Mouse (Mus musculus) erythroblast, embryonic 14.5 days (primary cell): ENCODE measurements around the gene Apbb1ip. TPM values are rescaled to one million over a fixed set of nuclear protein-coding genes. Genes with fewer than 3 reads are reported as not detected.
"Not testable (repeated sequence)": the region's sequence is repeated elsewhere in the genome, so short reads cannot be mapped to it uniquely, and the experiment has no call there.

ENCODE experiments used
- H3K27me3 ChIP-seq: 2 replicates; pipeline ENCODE4 v1.6.1; 2012; ENCODE audit warnings: inconsistent platforms; ENCODE audit not compliant: control insufficient read depth
- H3K36me3 ChIP-seq: 2 replicates; pipeline ENCODE4 v1.6.1; 2012; ENCODE audit warnings: mild to moderate bottlenecking, inconsistent platforms; ENCODE audit not compliant: control insufficient read depth
- H3K4me1 ChIP-seq: 2 replicates; pipeline ENCODE4 v1.6.1; 2012; ENCODE audit warnings: inconsistent platforms; ENCODE audit not compliant: control insufficient read depth
- H3K4me3 ChIP-seq: replicated peaks from 2 replicates; pipeline ENCODE3; 2012; ENCODE audit warnings: moderate library complexity, mild to moderate bottlenecking, inconsistent platforms
- H3K9me3 ChIP-seq: 2 replicates; pipeline ENCODE4 v1.6.1; 2012; ENCODE audit warnings: low read length, inconsistent platforms, mixed read lengths; ENCODE audit not compliant: control insufficient read depth
- GATA1 ChIP-seq: IDR thresholded peaks from 2 replicates; pipeline ENCODE4 v1.6.1; 2012; ENCODE audit warnings: low read length, inconsistent platforms, mixed read lengths
- TAL1 ChIP-seq: IDR thresholded peaks from 3 replicates; pipeline ENCODE4 v1.6.1; 2012; ENCODE audit warnings: low read length, inconsistent platforms, mixed read lengths
- polyA plus RNA-seq: library from polyadenylated mRNA; stranded (reverse); fragments of >175 nt; gene quantifications from 2 replicates; pipeline ENCODE4 v1.2.3, GENCODE M21; 2012

Apbb1ip gene
- polyA plus RNA-seq, 1 experiment: 1.5 TPM

- peaks cover 29% of the 10 kb centered on the region for H3K36me3 ChIP-seq
Observed at GRCm38 (mm10) chr2:22845514-22845913, 71.6 kb downstream of the Apbb1ip start.

GRCm38 (mm10) chr2:22851900-22852299, 78.0 kb downstream of the Apbb1ip start:
- H3K36me3 ChIP-seq: peaks cover 24% of the 10 kb centered on the region
- H3K9me3 ChIP-seq: no peaks in the 10 kb centered on the region
- no peak for TF ChIP-seq GATA1
- no peak for TF ChIP-seq TAL1
- H3K27me3 ChIP-seq: no peaks in the 10 kb centered on the region
- no peaks in the 10 kb centered on the region for H3K4me1 ChIP-seq
- H3K4me3 ChIP-seq: no peak overlapping the region

More at GRCm38 (mm10) chr2:22845514-22845913, 71.6 kb downstream of the Apbb1ip start:
- H3K27me3 ChIP-seq: no peaks in the 10 kb centered on the region
- no peaks in the 10 kb centered on the region for H3K4me1 ChIP-seq
- no peak overlapping the region for H3K4me3 ChIP-seq
- no peaks in the 10 kb centered on the region for H3K9me3 ChIP-seq
- no peak for TF ChIP-seq GATA1
- TF ChIP-seq TAL1: no peak

GRCm38 (mm10) chr2:22857501-22857900, 83.6 kb downstream of the Apbb1ip start:
- no peaks in the 10 kb centered on the region for H3K4me1 ChIP-seq
- H3K9me3 ChIP-seq: no peaks in the 10 kb centered on the region
- TF ChIP-seq TAL1: no peak
- no peak for TF ChIP-seq GATA1
- peaks cover 13% of the 10 kb centered on the region for H3K36me3 ChIP-seq
- no peaks in the 10 kb centered on the region for H3K27me3 ChIP-seq
- H3K4me3 ChIP-seq: no peak overlapping the region

- Histone ChIP-seq H3K36me3 (peaks cover 9% of the 10 kb centered on the region), H3K4me1 (no peaks in the 10 kb centered on the region), H3K27me3 (no peaks in the 10 kb centered on the region), H3K9me3 (no peaks in the 10 kb centered on the region), H3K4me3 (no peak overlapping the region)
- TF ChIP-seq TAL1 (no peak), GATA1 (no peak)
Observed at GRCm38 (mm10) chr2:22862194-22862593, 88.3 kb downstream of the Apbb1ip start.

GRCm38 (mm10) chr2:22864394-22865037, 90.6 kb downstream of the Apbb1ip start:
- not testable (repeated sequence) for H3K9me3 ChIP-seq, H3K27me3 ChIP-seq, H3K4me3 ChIP-seq, H3K4me1 ChIP-seq
- peaks cover 16% of the 10 kb centered on the region for H3K36me3 ChIP-seq

- Histone ChIP-seq H3K4me1 (no peaks in the 10 kb centered on the region), H3K27me3 (no peaks in the 10 kb centered on the region), H3K4me3 (no peak overlapping the region), H3K9me3 (no peaks in the 10 kb centered on the region), H3K36me3 (peaks cover 20% of the 10 kb centered on the region)
- TF ChIP-seq TAL1: no peak
- TF ChIP-seq GATA1: no peak
Observed at GRCm38 (mm10) chr2:22865818-22866217, 91.9 kb downstream of the Apbb1ip start.

GRCm38 (mm10) chr2:22866894-22867424, 93.1 kb downstream of the Apbb1ip start:
- Histone ChIP-seq H3K9me3 (no peaks in the 10 kb centered on the region), H3K4me3 (no peak overlapping the region), H3K4me1 (no peaks in the 10 kb centered on the region), H3K36me3 (peaks cover 24% of the 10 kb centered on the region), H3K27me3 (no peaks in the 10 kb centered on the region)
- TF ChIP-seq TAL1: no peak
- TF ChIP-seq GATA1: no peak

- Histone ChIP-seq H3K4me3 (no peak overlapping the region), H3K36me3 (peaks cover 21% of the 10 kb centered on the region), H3K9me3 (no peaks in the 10 kb centered on the region), H3K27me3 (no peaks in the 10 kb centered on the region), H3K4me1 (no peaks in the 10 kb centered on the region)
- no peak for TF ChIP-seq TAL1
- no peak for TF ChIP-seq GATA1
Observed at GRCm38 (mm10) chr2:22873159-22873558, 99.3 kb downstream of the Apbb1ip start.

- TF ChIP-seq GATA1: no peak
- TF ChIP-seq TAL1: no peak
- Histone ChIP-seq H3K4me1 (no peaks in the 10 kb centered on the region), H3K27me3 (no peaks in the 10 kb centered on the region), H3K4me3 (no peak overlapping the region), H3K36me3 (peaks cover 18% of the 10 kb centered on the region), H3K9me3 (no peaks in the 10 kb centered on the region)
Observed at GRCm38 (mm10) chr2:22874628-22875027, 100.7 kb downstream of the Apbb1ip start.

- H3K9me3 ChIP-seq: no peaks in the 10 kb centered on the region
- H3K4me1 ChIP-seq: no peaks in the 10 kb centered on the region
- no peak for TF ChIP-seq GATA1
- no peak for TF ChIP-seq TAL1
- peaks cover 10% of the 10 kb centered on the region for H3K36me3 ChIP-seq
- H3K27me3 ChIP-seq: no peaks in the 10 kb centered on the region
- H3K4me3 ChIP-seq: no peak overlapping the region
Observed at GRCm38 (mm10) chr2:22876614-22877013, 102.7 kb downstream of the Apbb1ip start.
